Mouse (Mus musculus) layer of hippocampus, postnatal 25 days (tissue): ENCODE measurements at regions not wholly inside any gene's neighbourhood (a gene's known extent, or its start where the extent isn't known, plus 50 kb on each side); places are given as distances from the start of the nearest gene placed in this dataset.

Experiments used
- microRNA-seq, 2 experiments: library from miRNA; unstranded; fragments of <30 nt; microRNA quantifications; one replicate each; pipeline ENCODE4 v1.2.0; 2021

Small RNA genes in the stretch of these regions (microRNA-seq; reads per million reads assigned to microRNA genes)
- gene Gm23154 = 0 reads per million in 2 experiments
